Mouse (Mus musculus): ENCODE measurements around the gene Camta1. TPM values are rescaled to one million over a fixed set of nuclear protein-coding genes. Genes with fewer than 3 reads are reported as not detected.

Gene Camta1
- polyA plus RNA-seq, 1 experiment from 2014 or later: 66.4 TPM

DNA sequence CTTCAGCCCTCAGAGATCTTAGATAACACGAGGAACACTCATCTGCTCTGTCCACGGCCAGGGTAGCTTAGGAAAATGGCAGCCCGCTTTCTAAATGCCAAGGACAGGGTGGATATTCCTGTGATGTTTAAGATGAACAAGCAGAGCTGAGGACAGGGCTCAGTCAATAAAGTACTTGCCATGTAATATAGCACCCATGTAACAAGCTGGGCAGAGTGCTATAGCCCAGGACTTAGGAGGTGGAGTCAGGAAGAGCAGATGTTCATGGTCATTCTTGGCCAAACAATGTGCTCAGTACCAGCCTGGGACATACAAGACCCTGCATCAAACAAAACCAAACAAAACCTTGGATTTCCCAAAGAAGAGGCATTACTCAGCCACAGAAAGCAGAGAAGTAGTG is 407.6 kb downstream of the Camta1 start:
- Histone ChIP-seq H3K36me3 (no peaks in the 10 kb centered on the region), H3K27ac (no peak overlapping the region), H3K4me2 (no peak overlapping the region), H3K9me3 (no peaks in the 10 kb centered on the region), H3K4me1 (no peaks in the 10 kb centered on the region), H3K4me3 (no peak overlapping the region), H3K9ac (no peak overlapping the region), H3K27me3 (peaks cover 18% of the 10 kb centered on the region)
- 80% methylated on average over 3 of the region's 3 CpGs for WGBS
- no peak for ATAC-seq (ENCODE audit: insufficient number of reproducible peaks, low FRiP score, low TSS enrichment, low read depth)

DNA sequence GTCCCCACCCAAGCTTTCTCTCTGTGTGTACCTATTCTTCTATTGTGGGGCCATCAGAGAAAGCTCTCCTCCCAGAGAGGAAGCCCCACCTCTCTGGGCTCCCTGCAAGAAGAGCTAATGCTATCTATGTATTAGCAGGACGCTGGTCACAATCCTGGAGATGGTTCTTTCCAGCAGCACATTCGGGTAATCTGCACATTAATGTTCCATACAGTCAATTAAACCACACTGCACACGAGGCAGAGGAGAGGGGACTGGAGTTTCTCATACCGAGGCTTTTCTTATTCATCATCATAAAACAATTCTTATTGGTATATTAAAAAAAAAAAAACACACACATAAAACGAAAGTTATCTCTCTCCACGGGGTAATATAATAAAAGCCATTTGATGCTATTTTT is 409.8 kb downstream of the Camta1 start:
- Histone ChIP-seq H3K4me2 (no peak overlapping the region), H3K27me3 (peaks cover 20% of the 10 kb centered on the region), H3K4me3 (no peak overlapping the region), H3K36me3 (no peaks in the 10 kb centered on the region), H3K9me3 (no peaks in the 10 kb centered on the region), H3K9ac (no peak overlapping the region), H3K27ac (no peak overlapping the region), H3K4me1 (no peaks in the 10 kb centered on the region)
- no peak for ATAC-seq (ENCODE audit: insufficient number of reproducible peaks, low FRiP score, low TSS enrichment, low read depth)
- WGBS: 37% methylated on average over 6 of the region's 6 CpGs

DNA sequence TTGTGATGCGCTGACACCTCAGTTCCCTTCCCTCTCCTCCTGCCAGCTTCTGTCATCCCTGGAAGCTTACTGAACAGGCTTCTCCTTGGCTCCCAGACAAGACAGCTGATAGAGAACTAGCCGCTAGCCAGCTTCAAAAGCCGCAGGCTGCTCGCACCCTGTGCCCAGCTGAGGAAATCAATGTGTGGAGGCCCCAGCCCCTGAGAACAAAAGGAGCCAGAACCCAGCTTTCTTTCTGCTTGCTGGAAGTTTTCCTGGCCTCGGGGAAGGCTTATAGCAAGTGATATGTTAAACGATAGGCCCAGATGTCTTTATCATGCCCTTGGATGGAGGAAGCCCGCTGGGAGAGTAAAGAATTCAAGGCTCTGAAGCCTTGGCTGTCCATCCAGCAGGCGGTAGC is 411.7 kb downstream of the Camta1 start:
- Histone ChIP-seq H3K4me2 (no peak overlapping the region), H3K4me1 (no peaks in the 10 kb centered on the region), H3K9ac (no peak overlapping the region), H3K36me3 (no peaks in the 10 kb centered on the region), H3K4me3 (no peak overlapping the region), H3K27me3 (peaks cover 11% of the 10 kb centered on the region; the same call in 1 of the 2 replicates), H3K9me3 (no peaks in the 10 kb centered on the region), H3K27ac (no peak overlapping the region)
- no peak for ATAC-seq (ENCODE audit: insufficient number of reproducible peaks, low FRiP score, low TSS enrichment, low read depth)
- 30% methylated on average over 8 of the region's 8 CpGs for WGBS

DNA sequence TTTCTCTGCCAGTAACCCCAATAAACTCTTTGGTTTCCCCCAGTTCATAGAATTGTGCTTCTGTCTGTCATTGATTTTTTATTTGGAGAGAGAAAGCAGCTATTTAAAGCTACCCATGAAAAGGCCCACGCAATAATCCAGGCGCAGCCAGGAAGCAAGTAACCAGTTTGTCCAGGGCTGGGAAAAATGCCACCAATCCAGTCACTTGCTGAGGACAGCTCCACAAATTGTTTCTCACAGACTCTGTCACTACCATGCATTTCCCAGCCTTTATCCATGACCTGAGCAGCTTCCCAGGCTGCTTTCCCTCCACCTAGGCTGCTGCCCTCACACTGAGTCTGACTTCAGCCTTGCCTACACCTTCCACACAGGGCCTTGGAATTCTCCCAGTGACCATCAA is 413.3 kb downstream of the Camta1 start:
- ATAC-seq (ENCODE audit: insufficient number of reproducible peaks, low FRiP score, low TSS enrichment, low read depth): no peak
- Histone ChIP-seq H3K36me3 (no peaks in the 10 kb centered on the region), H3K9ac (no peak overlapping the region), H3K27ac (no peak overlapping the region), H3K4me3 (no peak overlapping the region), H3K4me1 (no peaks in the 10 kb centered on the region), H3K4me2 (no peak overlapping the region), H3K27me3 (peaks cover 11% of the 10 kb centered on the region; the same call in 1 of the 2 replicates), H3K9me3 (no peaks in the 10 kb centered on the region)
- WGBS: 66% methylated on average over 2 of the region's 2 CpGs

DNA sequence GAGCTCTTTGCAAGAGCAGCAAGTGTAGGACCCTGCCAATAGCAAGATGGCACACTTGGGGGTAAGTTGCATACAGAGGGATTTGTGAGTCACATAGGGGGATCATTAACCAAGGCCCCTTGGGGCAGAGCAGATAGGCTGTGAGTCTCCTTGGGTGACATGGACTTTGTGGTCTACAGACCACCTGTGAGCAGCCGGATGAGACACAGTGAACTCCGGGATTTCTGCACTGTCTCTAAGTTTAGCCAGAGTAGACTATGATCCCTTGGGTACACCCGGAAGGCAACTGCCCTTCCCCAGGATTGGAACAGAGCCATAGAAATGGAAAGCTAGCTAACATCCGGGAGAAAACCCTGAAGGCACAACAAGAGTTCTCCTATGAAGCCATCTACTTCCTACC is 417.0 kb downstream of the Camta1 start:
- 78% methylated on average over 4 of the region's 4 CpGs for WGBS
- H3K9me3 ChIP-seq: peaks cover 3% of the 10 kb centered on the region; the same call in 1 of the 2 replicates
- H3K9ac ChIP-seq: no peak overlapping the region
- H3K4me2 ChIP-seq: no peak overlapping the region
- no peak overlapping the region for H3K4me3 ChIP-seq
- H3K36me3 ChIP-seq: no peaks in the 10 kb centered on the region
- H3K27ac ChIP-seq: no peak overlapping the region
- H3K4me1 ChIP-seq: no peaks in the 10 kb centered on the region
- ATAC-seq (ENCODE audit: insufficient number of reproducible peaks, low FRiP score, low TSS enrichment, low read depth): no peak
- H3K27me3 ChIP-seq: 0 out of 2 replicates have a peak, but pooled peaks cover 8% of the 10 kb centered on the region

DNA sequence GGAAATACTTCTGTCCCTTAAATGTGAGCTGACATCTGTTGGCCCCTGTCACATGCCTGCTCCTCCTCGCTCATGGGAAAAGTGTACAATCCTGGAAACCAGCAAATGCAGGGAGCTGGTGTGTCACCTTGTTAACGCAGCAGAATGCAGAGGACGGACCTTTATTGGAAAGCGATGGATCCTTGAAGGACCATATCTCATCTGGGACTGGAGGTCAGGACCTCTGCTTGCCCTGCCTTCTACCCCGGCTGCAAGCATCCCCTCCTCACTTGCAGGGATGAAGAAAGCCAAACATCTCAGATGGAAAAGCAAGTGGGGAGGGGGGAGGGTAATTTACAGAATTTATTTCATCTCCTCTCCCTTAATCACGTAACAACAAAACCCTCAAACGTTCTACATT is 423.1 kb downstream of the Camta1 start:
- 26% methylated on average over 7 of the region's 7 CpGs for WGBS
- H3K4me1 ChIP-seq: no peaks in the 10 kb centered on the region

DNA sequence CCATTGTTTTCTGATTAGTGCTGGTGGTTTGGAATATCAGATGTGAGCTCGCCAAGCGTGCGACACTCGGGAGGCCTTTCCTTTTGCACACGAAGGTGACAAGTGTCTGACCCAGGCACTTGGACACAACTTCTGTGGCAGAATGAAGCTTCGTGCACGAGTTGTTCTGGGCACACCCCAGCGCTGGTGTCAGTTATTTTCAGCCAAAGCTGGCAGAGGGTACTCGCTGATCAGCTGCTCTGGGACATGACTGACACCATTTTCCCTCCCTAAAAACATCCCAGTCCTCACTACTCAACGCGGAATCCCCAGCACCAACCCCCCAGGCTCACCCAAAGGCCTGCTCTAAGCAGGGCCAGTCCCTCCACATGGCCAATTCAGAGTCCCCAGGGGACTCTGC is 423.8 kb downstream of the Camta1 start:
- H3K36me3 ChIP-seq: no peaks in the 10 kb centered on the region
- no peaks in the 10 kb centered on the region for H3K27me3 ChIP-seq
- no peak overlapping the region for H3K4me2 ChIP-seq
- no peaks in the 10 kb centered on the region for H3K4me1 ChIP-seq
- 73% methylated on average over 11 of the region's 11 CpGs for WGBS
- no peak for ATAC-seq (ENCODE audit: insufficient number of reproducible peaks, low FRiP score, low TSS enrichment, low read depth)
- H3K9ac ChIP-seq: no peak overlapping the region
- peaks cover 3% of the 10 kb centered on the region; the same call in 1 of the 2 replicates for H3K9me3 ChIP-seq
- H3K27ac ChIP-seq: no peak overlapping the region
- no peak overlapping the region for H3K4me3 ChIP-seq

More for the DNA sequence above, 423.1 kb downstream of the Camta1 start:
- Histone ChIP-seq H3K4me2 (no peak overlapping the region), H3K4me3 (no peak overlapping the region), H3K27ac (no peak overlapping the region), H3K36me3 (no peaks in the 10 kb centered on the region), H3K27me3 (no peaks in the 10 kb centered on the region), H3K9ac (no peak overlapping the region), H3K9me3 (peaks cover 3% of the 10 kb centered on the region; the same call in 1 of the 2 replicates)
- ATAC-seq (ENCODE audit: insufficient number of reproducible peaks, low FRiP score, low TSS enrichment, low read depth): no peak

DNA sequence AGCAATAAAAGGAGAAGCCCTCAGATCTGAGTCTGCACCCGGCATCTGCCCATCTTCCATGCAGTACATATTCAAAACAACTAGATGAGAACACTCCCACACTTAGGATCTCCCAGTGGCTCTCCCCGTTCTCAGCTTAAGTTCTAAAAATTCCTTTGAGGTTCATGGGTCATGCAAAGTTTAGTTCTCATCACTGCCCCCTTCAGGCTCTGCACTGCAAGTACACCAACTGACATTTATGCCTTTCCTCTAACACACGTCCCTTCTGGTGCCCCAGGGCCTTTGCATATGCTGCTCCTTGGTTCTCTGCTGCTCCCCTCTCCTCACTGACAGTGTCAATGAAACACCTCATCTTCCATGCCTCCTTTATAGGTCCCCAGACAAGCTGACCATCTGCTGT is 436.5 kb downstream of the Camta1 start:
- Histone ChIP-seq H3K9ac (no peak overlapping the region), H3K4me3 (no peak overlapping the region), H3K4me1 (no peaks in the 10 kb centered on the region), H3K9me3 (peaks cover 7% of the 10 kb centered on the region; the same call in 1 of the 2 replicates), H3K27me3 (peaks cover 9% of the 10 kb centered on the region; the same call in 1 of the 2 replicates), H3K4me2 (no peak overlapping the region), H3K27ac (no peak overlapping the region), H3K36me3 (no peaks in the 10 kb centered on the region)
- 64% methylated on average over 3 of the region's 3 CpGs for WGBS
- ATAC-seq (ENCODE audit: insufficient number of reproducible peaks, low FRiP score, low TSS enrichment, low read depth): no peak

DNA sequence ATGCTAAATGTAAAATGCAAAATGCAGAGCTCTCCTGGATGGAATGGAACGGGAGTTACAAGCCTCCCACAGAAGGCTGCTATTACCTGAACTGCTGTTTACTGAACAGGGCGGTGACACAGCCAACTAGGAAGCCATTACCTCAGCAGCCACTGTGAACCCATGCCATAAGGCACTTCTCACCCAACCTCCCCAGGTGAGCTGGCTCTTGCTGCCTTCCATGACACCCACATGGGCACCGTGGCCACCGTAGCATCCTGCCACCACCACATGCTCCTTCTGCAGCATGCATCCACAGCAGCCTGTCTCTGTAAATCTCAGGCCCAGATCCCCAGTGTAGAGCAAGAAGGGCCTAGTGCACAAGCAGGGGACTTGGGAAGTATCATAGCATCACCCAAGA is 438.8 kb downstream of the Camta1 start:
- peaks cover 6% of the 10 kb centered on the region; the same call in 1 of the 2 replicates for H3K4me1 ChIP-seq
- WGBS: 74% methylated on average over 4 of the region's 4 CpGs
- H3K27me3 ChIP-seq: peaks cover 12% of the 10 kb centered on the region; the same call in 1 of the 2 replicates
- no peak overlapping the region for H3K9ac ChIP-seq
- 0 out of 2 replicates have a peak, but pooled peaks cover 7% of the 10 kb centered on the region for H3K9me3 ChIP-seq
- no peak overlapping the region for H3K4me3 ChIP-seq
- ATAC-seq (ENCODE audit: insufficient number of reproducible peaks, low FRiP score, low TSS enrichment, low read depth): no peak
- no peak overlapping the region for H3K27ac ChIP-seq
- H3K36me3 ChIP-seq: no peaks in the 10 kb centered on the region
- H3K4me2 ChIP-seq: no peak overlapping the region

DNA sequence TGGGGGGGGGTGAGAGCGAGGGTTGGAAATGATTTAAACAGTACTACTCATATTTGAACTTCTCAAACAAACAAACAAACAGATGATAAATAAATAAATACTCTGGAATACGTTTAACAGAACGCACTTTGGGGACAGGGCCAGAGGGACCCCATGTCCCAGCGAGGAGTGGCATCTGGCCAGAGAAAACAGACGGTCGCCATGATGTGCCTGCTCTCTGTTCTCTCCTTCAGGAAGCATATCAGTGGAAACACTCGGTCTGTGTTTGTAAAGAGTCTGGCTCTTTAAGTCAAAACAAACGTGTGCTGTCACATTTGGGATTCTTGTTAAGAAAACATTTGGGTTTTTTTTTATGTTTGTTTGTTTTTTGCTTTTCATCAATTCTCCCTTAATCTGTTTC is 439.3 kb downstream of the Camta1 start:
- Histone ChIP-seq H3K27ac (no peak overlapping the region), H3K36me3 (no peaks in the 10 kb centered on the region), H3K4me3 (no peak overlapping the region), H3K9ac (no peak overlapping the region), H3K27me3 (peaks cover 12% of the 10 kb centered on the region; the same call in 1 of the 2 replicates), H3K4me1 (peaks cover 10% of the 10 kb centered on the region; the same call in 1 of the 2 replicates), H3K4me2 (no peak overlapping the region), H3K9me3 (0 out of 2 replicates have a peak, but pooled peaks cover 4% of the 10 kb centered on the region)
- 47% methylated on average over 8 of the region's 8 CpGs for WGBS
- no peak for ATAC-seq (ENCODE audit: insufficient number of reproducible peaks, low FRiP score, low TSS enrichment, low read depth)

DNA sequence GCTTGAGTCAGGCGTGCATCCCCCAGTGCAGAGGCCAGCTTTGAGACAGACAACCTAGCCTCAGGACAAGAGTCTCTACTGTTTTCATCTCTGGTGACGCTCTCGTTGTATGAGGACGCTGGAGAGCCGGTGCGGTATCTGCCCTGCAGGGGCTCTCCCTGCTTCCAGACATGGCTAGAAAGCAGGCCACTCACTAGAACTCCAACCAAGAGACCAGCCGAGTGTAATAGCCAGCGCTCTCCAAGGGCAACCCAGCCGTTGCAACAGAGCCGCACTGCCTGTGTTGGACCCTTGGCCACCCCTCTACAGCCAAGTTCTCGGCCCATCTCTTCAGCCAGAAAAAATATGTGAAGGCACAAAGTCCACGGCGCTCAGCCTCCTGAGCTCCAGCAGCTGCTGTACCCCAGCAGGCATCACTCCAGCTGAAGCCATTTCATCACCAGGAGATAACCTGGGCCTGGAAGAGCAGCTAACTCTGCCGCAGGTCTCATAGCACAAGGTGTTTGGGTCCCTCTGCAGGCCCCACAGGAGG is 443.3 kb downstream of the Camta1 start:
- no peak for ATAC-seq (ENCODE audit: insufficient number of reproducible peaks, low FRiP score, low TSS enrichment, low read depth)
- H3K36me3 ChIP-seq: no peaks in the 10 kb centered on the region
- H3K27me3 ChIP-seq: peaks cover 22% of the 10 kb centered on the region; the same call in 1 of the 2 replicates
- no peaks in the 10 kb centered on the region for H3K9me3 ChIP-seq
- 64% methylated on average over 14 of the region's 14 CpGs for WGBS
- no peak overlapping the region for H3K9ac ChIP-seq
- H3K27ac ChIP-seq: no peak overlapping the region
- no peak overlapping the region for H3K4me3 ChIP-seq
- H3K4me2 ChIP-seq: no peak overlapping the region
- H3K4me1 ChIP-seq: peaks cover 10% of the 10 kb centered on the region; the same call in 1 of the 2 replicates

DNA sequence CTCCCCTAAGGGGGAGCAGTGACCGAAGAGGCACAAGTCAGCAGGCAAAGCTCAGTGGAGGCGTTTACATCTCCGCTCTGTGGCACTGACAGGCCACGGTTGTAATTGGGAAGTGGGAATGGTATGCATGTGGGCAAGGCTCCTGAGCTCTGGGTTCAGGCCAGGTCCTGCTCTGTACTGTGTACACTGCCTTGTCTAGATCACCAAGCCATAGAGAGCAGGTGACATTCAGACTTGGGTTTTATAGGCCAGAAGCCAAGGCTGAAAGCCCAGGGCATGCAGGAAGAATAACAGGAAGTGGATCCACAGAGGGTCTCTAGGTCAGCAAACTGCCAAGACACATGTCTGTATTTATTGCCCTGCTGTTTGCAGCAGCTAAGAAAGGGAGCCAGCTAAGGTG is 445.9 kb downstream of the Camta1 start:
- 62% methylated on average over 4 of the region's 4 CpGs for WGBS

More for the DNA sequence above, 445.9 kb downstream of the Camta1 start:
- Histone ChIP-seq H3K9me3 (no peaks in the 10 kb centered on the region), H3K27ac (no peak overlapping the region), H3K4me3 (no peak overlapping the region), H3K4me1 (peaks cover 28% of the 10 kb centered on the region), H3K27me3 (peaks cover 29% of the 10 kb centered on the region), H3K4me2 (no peak overlapping the region), H3K36me3 (no peaks in the 10 kb centered on the region), H3K9ac (no peak overlapping the region)
- ATAC-seq (ENCODE audit: insufficient number of reproducible peaks, low FRiP score, low TSS enrichment, low read depth): no peak

Measured in limb, embryonic 15.5 days (tissue).